Mouse (Mus musculus): ENCODE measurements around the gene Itpk1.

DNA sequence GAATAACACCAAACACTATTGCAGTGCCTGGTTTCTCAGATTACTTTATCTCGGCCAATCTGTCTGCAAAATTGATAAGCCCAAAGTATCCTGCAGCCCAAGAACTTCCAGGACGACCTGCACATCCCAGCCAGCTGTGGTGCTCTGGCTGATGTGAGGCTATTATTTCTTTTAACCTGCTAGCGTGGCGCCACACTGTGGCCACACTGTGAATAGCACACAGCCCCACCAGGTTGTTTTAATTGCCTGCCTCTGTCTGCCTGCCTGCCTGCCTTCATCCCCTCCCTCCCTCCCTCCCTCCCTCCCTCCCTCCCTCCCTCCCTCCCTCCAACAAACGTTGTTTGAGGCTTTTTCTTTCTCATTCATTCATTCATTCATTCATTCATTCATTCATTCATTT is 28.7 kb upstream of the Itpk1 start:
- no peak for TF ChIP-seq MAX (IDR thresholded peaks at IDR 0.05)
- peak; percentile 78 for TF ChIP-seq CTCF (IDR thresholded peaks at IDR 0.05; ENCODE audit: control insufficient read depth, insufficient read depth, insufficient read length)
- TF ChIP-seq CEBPB (IDR thresholded peaks at IDR 0.05; ENCODE audit: low read depth), result no peak
- no peak for TF ChIP-seq USF1 (IDR thresholded peaks at IDR 0.05; ENCODE audit: low read depth)

Data from C2C12 (cell line).